Mouse (Mus musculus): ENCODE measurements around the gene Sparcl1.

- no peak for TF ChIP-seq TAL1 (IDR thresholded peaks at IDR 0.05; ENCODE audit: low read length)
- no peak for TF ChIP-seq GATA1 (IDR thresholded peaks at IDR 0.05; ENCODE audit: low read length)
Observed at GRCm38 (mm10) chr5:104115890-104116289, 2.4 kb upstream of the Sparcl1 start.

All from erythroblast, embryonic 14.5 days (primary cell).